Mouse (Mus musculus) naive thymus-derived CD4-positive, alpha-beta T cell, adult 2 months (primary cell): Measurements from ENCODE around the gene Galk2.

ENCODE experiments used
- DNase-seq: peaks from one replicate; pipeline ENCODE4 v3.0.0-alpha.2; 2011; ENCODE audit warnings: low read depth

Galk2 gene

GRCm38 (mm10) chr2:125858521-125859280, at the start of gene Galk2, which contains the start of gene Cops2:
Gene Galk2, plus strand, starts transcription at chr2:125859109.
Gene Cops2, minus strand, starts transcription at chr2:125859139.
- DNase-seq, result peak; percentile 97

- no peak for DNase-seq
Measured at GRCm38 (mm10) chr2:125809551-125809950, 49.4 kb upstream of the Galk2 start.

- no peak for DNase-seq
Measured at GRCm38 (mm10) chr2:125811332-125811731, 47.6 kb upstream of the Galk2 start.

- no peak for DNase-seq
Measured at GRCm38 (mm10) chr2:125813972-125814595, 44.8 kb upstream of the Galk2 start.

GRCm38 (mm10) chr2:125820397-125820796, 38.5 kb upstream of the Galk2 start:
- DNase-seq, result no peak

GRCm38 (mm10) chr2:125826201-125826600, 32.7 kb upstream of the Galk2 start:
- no peak for DNase-seq

- DNase-seq, result no peak
Measured at GRCm38 (mm10) chr2:125827898-125828297, 31.0 kb upstream of the Galk2 start.

GRCm38 (mm10) chr2:125829924-125830323, 29.0 kb upstream of the Galk2 start:
- no peak for DNase-seq

- DNase-seq, result no peak
Measured at GRCm38 (mm10) chr2:125838091-125838490, 20.8 kb upstream of the Galk2 start.

- DNase-seq, result no peak
Measured at GRCm38 (mm10) chr2:125838708-125839284, 20.1 kb upstream of the Galk2 start.

- DNase-seq, result no peak
Measured at GRCm38 (mm10) chr2:125851237-125851636, 7.7 kb upstream of the Galk2 start.

GRCm38 (mm10) chr2:125857707-125858106, 1.2 kb upstream of the Galk2 start:
- no peak for DNase-seq

- DNase-seq, result no peak
Measured at GRCm38 (mm10) chr2:125863799-125864198, 4.9 kb downstream of the Galk2 start.

- DNase-seq, result no peak
Measured at GRCm38 (mm10) chr2:125864551-125864950, 5.6 kb downstream of the Galk2 start.

GRCm38 (mm10) chr2:125865585-125865984, 6.7 kb downstream of the Galk2 start:
- DNase-seq, result no peak

- DNase-seq, result peak; percentile 80
Measured at GRCm38 (mm10) chr2:125866058-125866740, 7.3 kb downstream of the Galk2 start.

GRCm38 (mm10) chr2:125868301-125868700, 9.4 kb downstream of the Galk2 start:
- no peak for DNase-seq

- no peak for DNase-seq
Measured at GRCm38 (mm10) chr2:125870159-125870558, 11.2 kb downstream of the Galk2 start.

- no peak for DNase-seq
Measured at GRCm38 (mm10) chr2:125885891-125886576, 27.1 kb downstream of the Galk2 start.

- DNase-seq, result peak; percentile 25
Measured at GRCm38 (mm10) chr2:125893096-125893495, 34.2 kb downstream of the Galk2 start.

GRCm38 (mm10) chr2:125895099-125895498, 36.2 kb downstream of the Galk2 start:
- no peak for DNase-seq

GRCm38 (mm10) chr2:125896355-125896754, 37.4 kb downstream of the Galk2 start:
- DNase-seq, result no peak
